Mouse (Mus musculus): Measurements from ENCODE around the gene Flii. TPM values are rescaled to one million over a fixed set of nuclear protein-coding genes. Genes with fewer than 3 reads are reported as not detected.

Gene Flii
- polyA plus RNA-seq (2012; rRNA removed) = 279 and 312 TPM in 2 replicates

DNA sequence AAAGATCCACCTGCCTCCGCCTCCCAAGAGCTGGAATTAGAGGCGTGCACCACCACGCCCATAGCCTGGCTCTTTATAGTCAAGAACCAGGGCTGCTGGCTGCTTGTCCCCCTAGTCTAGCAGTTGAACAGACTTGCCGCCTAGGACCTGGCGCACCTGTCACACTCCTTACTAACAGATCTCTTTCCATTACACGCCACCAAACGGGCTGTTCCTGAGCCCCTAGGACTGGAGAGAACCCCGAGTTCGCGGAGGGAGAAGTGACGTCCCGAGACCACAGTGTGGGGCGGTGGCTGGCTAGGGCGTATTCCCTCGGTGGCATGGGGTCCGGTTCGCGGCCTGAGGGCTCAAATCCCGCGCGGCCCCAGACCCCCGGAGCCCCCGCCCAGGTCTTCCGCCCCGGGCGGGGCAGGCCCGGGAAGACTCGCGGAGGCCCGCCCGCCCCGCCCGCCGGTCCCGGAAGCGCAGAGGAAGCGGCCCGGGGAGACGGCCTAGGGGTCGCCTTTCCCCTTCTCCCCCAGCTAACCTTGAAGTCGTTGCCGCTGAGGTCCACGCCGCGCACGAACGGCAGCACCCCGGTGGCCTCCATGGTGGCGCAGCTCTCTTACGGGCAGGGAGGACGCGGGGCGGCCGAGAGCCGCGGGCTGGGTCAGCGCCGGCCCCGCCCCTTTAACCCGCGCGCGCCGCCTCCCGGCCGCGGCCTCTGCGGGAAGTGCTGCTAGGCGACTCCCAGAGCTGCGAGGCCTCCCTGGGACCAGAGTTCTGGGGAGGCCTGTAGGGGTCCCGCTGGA, at the start of gene Flii:
TSS of gene Flii (minus strand) at position 663 of the 791 bp plus-strand sequence.

DNA sequence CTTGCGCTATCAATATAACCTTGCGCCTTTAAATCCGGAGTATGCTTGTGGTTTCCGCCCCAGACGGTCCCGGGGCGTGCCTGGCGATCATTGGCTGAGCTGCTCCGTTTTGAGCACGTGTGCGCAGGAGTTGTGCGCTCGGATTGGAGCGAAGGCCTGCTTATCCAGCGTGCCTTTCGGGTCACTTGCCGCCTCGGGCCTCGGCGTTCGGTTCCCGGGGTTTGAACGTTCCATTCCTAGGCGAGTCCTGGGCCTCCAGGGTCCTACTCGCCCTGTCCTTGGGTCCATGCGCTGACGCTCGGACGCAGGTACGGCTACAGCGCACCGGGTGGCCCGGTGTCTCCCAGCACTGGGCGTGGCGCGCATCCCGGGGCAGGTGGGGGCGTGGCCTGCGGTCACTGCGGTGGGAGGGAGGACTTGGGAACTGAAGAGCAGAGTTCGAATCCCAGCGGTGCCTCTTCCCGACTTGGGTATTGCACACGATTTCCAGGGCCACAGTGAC, 1.2 kb upstream of the Flii start, which contains the start of gene Mief2:
TSS of gene Mief2 (plus strand) at position 139 of the 502 bp plus-strand sequence.

DNA sequence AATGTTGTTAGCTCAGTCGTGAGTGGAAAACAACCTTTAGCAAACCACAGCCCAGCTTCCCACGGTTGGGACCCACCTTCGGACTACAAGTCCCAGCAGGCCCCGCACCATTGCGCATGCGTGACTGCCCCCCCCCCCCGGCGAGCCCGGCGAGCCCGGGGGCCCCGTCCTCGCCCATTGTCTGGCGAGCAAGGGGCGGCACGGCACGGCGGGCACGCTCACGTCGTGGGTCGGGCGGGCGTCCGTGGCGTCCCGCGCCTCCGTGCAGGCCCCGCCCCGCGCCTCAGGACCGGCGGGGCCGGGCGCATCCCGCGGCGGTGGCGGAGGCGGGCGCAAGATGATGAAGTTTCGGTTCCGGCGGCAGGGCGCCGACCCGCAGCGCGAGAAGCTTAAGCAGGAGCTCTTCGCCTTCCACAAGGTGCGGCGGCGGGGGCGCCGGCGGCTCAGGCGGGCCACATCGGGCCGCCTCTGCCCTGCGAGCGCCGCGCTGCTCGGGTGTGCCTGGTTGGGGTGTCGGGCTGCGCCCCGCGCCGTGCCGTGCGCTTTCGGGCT, 27.5 kb downstream of the Flii start, which contains the start of gene Llgl1:
TSS of gene Llgl1 (plus strand) at position 200 of the 552 bp plus-strand sequence.

Other genes with a start within 250 kb of the Flii start
- gene Alkbh5, start 190.9 kb downstream of the Flii start, polyA plus RNA-seq (2012; rRNA removed) = 34.2 and 38.4 TPM in 2 replicates
- gene Llgl1, start 27.5 kb downstream of the Flii start, polyA plus RNA-seq (2012; rRNA removed) = 130 and 140 TPM in 2 replicates
- 27.7 and 33.8 TPM in 2 replicates for gene Mief2, start 1.1 kb upstream of the Flii start, polyA plus RNA-seq (2012; rRNA removed)
- gene Top3a, start 50.1 kb upstream of the Flii start, polyA plus RNA-seq (2012; rRNA removed) = 11.0 and 12.3 TPM in 2 replicates
- 11.2 and 13.0 TPM in 2 replicates for gene Smcr8, start 50.3 kb upstream of the Flii start, polyA plus RNA-seq (2012; rRNA removed)
- gene Shmt1, start 84.5 kb upstream of the Flii start, polyA plus RNA-seq (2012; rRNA removed) = 19.2 and 23.0 TPM in 2 replicates
- 12.6 and 14.2 TPM in 2 replicates for gene Dhrs7b, start 103.4 kb upstream of the Flii start, polyA plus RNA-seq (2012; rRNA removed)
- 91.6 and 102 TPM in 2 replicates for gene Tmem11, start 152.0 kb upstream of the Flii start, polyA plus RNA-seq (2012; rRNA removed)
- gene Natd1, start 187.5 kb upstream of the Flii start, polyA plus RNA-seq (2012; rRNA removed) = 61.2 and 62.3 TPM in 2 replicates
- 24.5 and 35.6 TPM in 2 replicates for gene Map2k3, start 204.8 kb upstream of the Flii start, polyA plus RNA-seq (2012; rRNA removed)

Data from ovary, adult 2 months (tissue).